Mouse (Mus musculus) forebrain, embryonic 10.5 days (tissue): ENCODE results near the gene Kbtbd7. TPM values are rescaled to one million over a fixed set of nuclear protein-coding genes. Genes with fewer than 3 reads are reported as not detected.
A peak's percentile ranks its signal among the peaks of the same experiment; 100 is the strongest.
"Not testable (repeated sequence)": the region's sequence is repeated elsewhere in the genome, so short reads cannot be mapped to it uniquely, and the experiment has no call there.

Experiments
- DNase-seq: peaks from one replicate; pipeline ENCODE4 v3.0.0-alpha.2; 2017; ENCODE audit warnings: low spot score; ENCODE audit errors: extremely low spot score
- H3K27ac ChIP-seq: fragments of 300-500 bp; sonication (generic); 2 replicates; pipeline ENCODE4 v1.5.1; 2016; ENCODE audit warnings: mild to moderate bottlenecking
- H3K27me3 ChIP-seq: fragments of 300-500 bp; sonication (generic); 2 replicates; pipeline ENCODE4 v1.6.1; 2016; ENCODE audit warnings: mild to moderate bottlenecking; ENCODE audit not compliant: poor library complexity, severe bottlenecking
- H3K36me3 ChIP-seq: fragments of 300-500 bp; sonication (generic); replicated peaks from 2 replicates; pipeline ENCODE4 v1.6.1; 2016; ENCODE audit warnings: mild to moderate bottlenecking, moderate library complexity
- H3K4me1 ChIP-seq: fragments of 300-500 bp; sonication (generic); 2 replicates; pipeline ENCODE4 v1.6.1; 2016
- H3K4me3 ChIP-seq: fragments of 300-500 bp; sonication (generic); 2 replicates; pipeline ENCODE4 v1.5.1; 2016; ENCODE audit warnings: mild to moderate bottlenecking, moderate library complexity
- H3K9me3 ChIP-seq: fragments of 300-500 bp; sonication (generic); 2 replicates; pipeline ENCODE4 v1.6.1; 2016; ENCODE audit warnings: mild to moderate bottlenecking, moderate library complexity
- WGBS: fragments of 180-500 bp; shearing (Covaris S2); methylation state at CpG from one replicate; pipeline ENCODE4 v1.1.7; 2016; 5-methylcytosine and 5-hydroxymethylcytosine counted together
- polyA plus RNA-seq: library from polyadenylated mRNA; unstranded; fragments of >200 nt; fragmentation: Nextera tagmentation; extraction: Ambion mirVana; gene quantifications from 2 replicates; pipeline ENCODE4 v1.2.1, GENCODE M21; 2016

Kbtbd7 gene
- polyA plus RNA-seq, 1 experiment from 2014 or later: 11.2 TPM

DNA sequence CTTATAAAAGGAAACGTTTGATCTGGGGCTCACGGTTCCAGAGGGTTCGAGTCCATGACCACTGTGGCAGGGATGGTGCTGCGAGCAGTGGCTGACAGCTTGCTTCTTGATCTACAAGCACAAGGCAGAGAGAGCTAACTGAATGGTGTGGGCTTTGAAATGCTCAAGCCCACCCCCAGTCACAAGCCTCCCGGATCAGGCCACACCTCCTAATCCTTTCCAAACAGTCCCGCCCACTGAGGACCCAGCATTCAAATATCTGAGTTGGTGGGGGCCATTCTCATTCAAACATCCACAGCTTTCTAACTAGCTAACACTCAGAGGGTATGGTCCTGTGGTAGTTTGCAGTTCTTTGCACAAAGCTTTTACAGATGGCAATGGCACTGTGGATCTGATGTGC is 13.2 kb upstream of the Kbtbd7 start:
- Histone ChIP-seq H3K9me3 (no peaks in the 10 kb centered on the region), H3K4me3 (no peak overlapping the region), H3K27ac (no peak overlapping the region), H3K4me1 (no peaks in the 10 kb centered on the region), H3K27me3 (no peaks in the 10 kb centered on the region), H3K36me3 (peaks cover 18% of the 10 kb centered on the region)
- 83% methylated on average over 6 of the region's 6 CpGs for WGBS
- no peak for DNase-seq

DNA sequence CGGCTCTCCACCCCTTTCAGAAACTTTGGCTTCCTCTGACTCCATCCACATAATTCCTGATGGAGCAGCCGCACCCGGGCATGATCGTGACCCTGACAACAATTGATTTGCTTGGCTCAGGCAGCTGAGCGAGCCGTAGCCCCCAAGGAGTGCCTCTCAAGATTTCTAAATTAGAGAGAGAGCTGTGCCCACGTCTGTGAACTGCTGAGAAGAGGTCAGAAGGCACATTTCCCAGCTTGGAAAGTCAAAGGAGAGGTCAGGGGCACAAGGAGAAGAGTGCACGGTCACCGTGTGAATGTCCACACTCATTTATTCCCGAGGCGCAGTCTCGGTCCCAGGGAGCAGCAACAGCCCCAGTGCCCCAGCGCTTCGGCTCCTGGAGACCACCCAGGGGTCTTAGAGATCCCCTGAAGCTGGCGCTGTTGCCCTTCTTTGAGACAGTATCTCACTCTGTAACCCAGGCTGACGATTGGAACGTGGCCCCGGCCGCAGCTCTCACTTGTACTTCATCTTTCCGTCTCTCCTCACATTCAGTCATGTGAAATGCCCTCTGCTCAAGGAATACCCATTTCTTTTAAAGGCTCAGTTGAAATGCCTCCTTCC is 6.1 kb upstream of the Kbtbd7 start:
- DNase-seq: no peak
- no peaks in the 10 kb centered on the region for H3K9me3 ChIP-seq
- 62% methylated on average over 20 of the region's 20 CpGs for WGBS
- H3K36me3 ChIP-seq: 0 out of 2 replicates have a peak, but pooled peaks cover 8% of the 10 kb centered on the region
- H3K4me3 ChIP-seq: no peak overlapping the region
- peaks cover 9% of the 10 kb centered on the region; the same call in 1 of the 2 replicates for H3K4me1 ChIP-seq
- no peak overlapping the region for H3K27ac ChIP-seq
- no peaks in the 10 kb centered on the region for H3K27me3 ChIP-seq

- not testable (repeated sequence) for DNase-seq
These were observed 537 bp downstream of the Kbtbd7 start for GRCm38 (mm10) chr14:79426730-79427365.

DNA sequence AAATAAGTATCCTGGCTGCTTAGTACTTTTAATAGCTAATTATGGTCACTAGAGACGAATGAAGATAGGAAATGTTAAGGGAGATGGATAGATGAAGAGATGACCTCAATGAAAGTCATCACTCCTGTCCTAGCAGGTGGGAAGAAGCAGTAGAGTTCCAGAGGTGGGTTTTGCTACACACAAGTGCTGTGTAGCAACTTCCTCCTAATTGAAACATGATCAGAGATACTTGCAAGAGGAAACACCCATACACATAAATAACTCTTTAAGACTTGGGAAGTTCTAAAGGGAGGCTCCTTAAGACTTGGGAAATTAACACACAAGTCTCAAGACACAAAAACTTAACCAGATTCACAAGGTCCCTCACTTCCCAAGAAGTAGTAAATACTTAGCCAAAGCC is 7.8 kb downstream of the Kbtbd7 start:
- DNase-seq: no peak
- no peak overlapping the region for H3K27ac ChIP-seq
- no peaks in the 10 kb centered on the region for H3K27me3 ChIP-seq
- H3K36me3 ChIP-seq: peaks cover 5% of the 10 kb centered on the region
- 0 out of 2 replicates have a peak, but pooled peaks cover 4% of the 10 kb centered on the region for H3K9me3 ChIP-seq
- H3K4me1 ChIP-seq: no peaks in the 10 kb centered on the region
- H3K4me3 ChIP-seq: no peak overlapping the region
- WGBS: 83% methylated on average over 1 of the region's 1 CpGs

More at GRCm38 (mm10) chr14:79426730-79427365, 537 bp downstream of the Kbtbd7 start:
- H3K27ac ChIP-seq: peak overlapping the region; percentile 89
- 66% methylated on average over 7 of the region's 59 CpGs for WGBS
- peaks cover 17% of the 10 kb centered on the region for H3K9me3 ChIP-seq
- H3K4me3 ChIP-seq: peak overlapping the region; percentile 60
- not testable (repeated sequence) for H3K4me1 ChIP-seq, H3K27me3 ChIP-seq
- peaks cover 21% of the 10 kb centered on the region for H3K36me3 ChIP-seq

- Histone ChIP-seq H3K27ac (no peak overlapping the region), H3K36me3 (no peaks in the 10 kb centered on the region), H3K4me3 (no peak overlapping the region), H3K27me3 (no peaks in the 10 kb centered on the region), H3K9me3 (no peaks in the 10 kb centered on the region), H3K4me1 (peaks cover 14% of the 10 kb centered on the region)
- no peak for DNase-seq
- WGBS: 84% methylated on average over 2 of the region's 2 CpGs
These were observed 14.3 kb downstream of the Kbtbd7 start for GRCm38 (mm10) chr14:79440655-79441054.

- Histone ChIP-seq H3K27ac (no peak overlapping the region), H3K4me1 (peaks cover 18% of the 10 kb centered on the region), H3K9me3 (no peaks in the 10 kb centered on the region), H3K36me3 (no peaks in the 10 kb centered on the region), H3K4me3 (no peak overlapping the region), H3K27me3 (no peaks in the 10 kb centered on the region)
- DNase-seq: no peak
- whole genome bisulfite sequencing: 86% methylated on average over 5 of the region's 5 CpGs
These were observed 15.1 kb downstream of the Kbtbd7 start for GRCm38 (mm10) chr14:79441441-79441840.

GRCm38 (mm10) chr14:79444601-79445000 is 18.3 kb downstream of the Kbtbd7 start:
- H3K9me3 ChIP-seq: no peaks in the 10 kb centered on the region
- H3K4me1 ChIP-seq: peaks cover 18% of the 10 kb centered on the region
- H3K27me3 ChIP-seq: no peaks in the 10 kb centered on the region
- DNase-seq: no peak
- peak overlapping the region; percentile 80; the same call in 1 of the 2 replicates for H3K27ac ChIP-seq
- H3K36me3 ChIP-seq: no peaks in the 10 kb centered on the region
- 91% methylated on average over 9 of the region's 9 CpGs for WGBS
- H3K4me3 ChIP-seq: peak overlapping the region; percentile 38; the same call in 1 of the 2 replicates

- no peaks in the 10 kb centered on the region for H3K36me3 ChIP-seq
- DNase-seq: peak; percentile 33
- H3K4me3 ChIP-seq: peak overlapping the region; percentile 38
- WGBS: 41% methylated on average over 16 of the region's 16 CpGs
- no peaks in the 10 kb centered on the region for H3K27me3 ChIP-seq
- H3K27ac ChIP-seq: peak overlapping the region; percentile 80
- peaks cover 18% of the 10 kb centered on the region for H3K4me1 ChIP-seq
- H3K9me3 ChIP-seq: no peaks in the 10 kb centered on the region
These were observed 18.8 kb downstream of the Kbtbd7 start for GRCm38 (mm10) chr14:79445055-79445620.

DNA sequence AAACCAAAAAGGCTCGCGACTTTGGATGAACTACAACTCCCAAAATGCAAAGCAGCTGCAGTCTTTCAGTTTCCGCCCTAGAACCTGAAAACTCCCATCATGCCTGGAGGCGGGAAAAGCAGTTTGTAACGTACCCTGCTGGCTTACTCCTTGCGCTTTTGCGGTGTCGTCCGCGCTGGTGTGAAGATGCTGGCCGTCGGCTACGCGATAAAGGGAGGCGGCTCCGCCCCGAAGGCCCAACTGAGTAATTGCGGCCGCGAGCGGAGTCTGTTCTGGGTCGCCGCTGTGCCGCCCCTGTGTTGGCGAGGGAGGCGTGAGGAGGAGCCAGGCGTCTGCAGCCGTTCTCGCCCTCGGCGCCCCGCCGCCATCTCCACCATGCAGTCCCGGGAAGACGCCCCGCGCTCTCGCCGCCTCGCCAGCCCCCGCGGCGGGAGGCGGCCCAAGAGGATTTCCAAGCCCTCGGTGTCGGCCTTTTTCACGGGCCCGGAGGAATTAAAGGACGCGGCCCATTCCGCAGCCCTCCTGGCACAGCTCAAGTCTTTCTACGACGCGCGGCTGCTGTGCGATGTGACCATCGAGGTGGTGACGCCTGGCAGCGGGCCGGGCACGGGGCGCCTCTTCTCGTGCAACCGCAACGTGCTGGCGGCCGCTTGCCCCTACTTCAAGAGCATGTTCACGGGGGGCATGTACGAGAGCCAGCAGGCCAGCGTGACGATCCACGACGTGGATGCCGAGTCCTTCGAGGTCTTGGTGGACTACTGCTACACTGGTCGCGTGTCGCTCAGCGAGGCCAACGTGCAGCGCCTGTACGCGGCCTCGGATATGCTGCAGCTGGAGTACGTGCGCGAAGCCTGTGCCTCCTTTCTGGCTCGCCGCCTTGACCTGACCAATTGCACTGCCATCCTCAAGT is 25.6 kb downstream of the Kbtbd7 start, which contains the start of gene Kbtbd6:
Gene Kbtbd6 (plus strand): TSS at position 155 of the 910 bp plus-strand sequence.
- peaks cover 12% of the 10 kb centered on the region for H3K9me3 ChIP-seq
- H3K4me1 ChIP-seq, H3K27me3 ChIP-seq, H3K36me3 ChIP-seq: not testable (repeated sequence)
- WGBS: 17% methylated on average over 43 of the region's 89 CpGs
- peak within 1 kb of the TSS; percentile 90 for H3K27ac ChIP-seq
- H3K4me3 ChIP-seq: peak within 1 kb of the TSS; percentile 58
- peak; percentile 88 for DNase-seq

- 94% methylated on average over 8 of the region's 10 CpGs for WGBS
- not testable (repeated sequence) for H3K4me3 ChIP-seq, H3K27me3 ChIP-seq, H3K36me3 ChIP-seq, DNase-seq, H3K4me1 ChIP-seq, H3K27ac ChIP-seq
- peaks cover 12% of the 10 kb centered on the region for H3K9me3 ChIP-seq
These were observed 26.3 kb downstream of the Kbtbd7 start for GRCm38 (mm10) chr14:79452591-79452934.

DNA sequence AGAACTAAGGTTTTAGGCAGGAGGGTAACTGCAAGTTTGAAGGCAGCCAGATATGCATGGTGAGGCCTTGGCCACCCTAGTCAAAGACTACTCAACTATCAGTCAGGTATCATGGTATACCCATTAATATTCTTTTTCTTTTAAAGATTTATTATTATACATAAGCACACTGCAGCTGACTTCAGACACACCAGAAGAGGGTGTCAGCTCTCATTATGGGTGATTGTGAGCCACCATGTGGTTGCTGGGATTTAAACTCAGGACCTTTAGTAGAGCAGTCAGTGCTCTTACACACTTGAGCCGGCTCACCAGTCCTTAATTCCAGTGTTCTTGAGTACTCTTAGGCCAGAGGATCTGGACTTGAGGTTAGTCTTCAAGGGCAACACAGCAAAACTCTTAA is 34.1 kb downstream of the Kbtbd7 start:
- Histone ChIP-seq H3K4me3 (no peak overlapping the region), H3K27me3 (no peaks in the 10 kb centered on the region), H3K4me1 (no peaks in the 10 kb centered on the region), H3K36me3 (peaks cover 54% of the 10 kb centered on the region), H3K27ac (no peak overlapping the region), H3K9me3 (no peaks in the 10 kb centered on the region)
- DNase-seq: no peak
- 85% methylated on average over 1 of the region's 1 CpGs for WGBS

GRCm38 (mm10) chr14:79460988-79461387 is 34.7 kb downstream of the Kbtbd7 start:
- no peaks in the 10 kb centered on the region for H3K4me1 ChIP-seq
- WGBS: 91% methylated on average over 4 of the region's 4 CpGs
- H3K36me3 ChIP-seq: peaks cover 60% of the 10 kb centered on the region
- H3K27me3 ChIP-seq: no peaks in the 10 kb centered on the region
- DNase-seq: no peak
- H3K4me3 ChIP-seq: no peak overlapping the region
- H3K9me3 ChIP-seq: no peaks in the 10 kb centered on the region
- no peak overlapping the region for H3K27ac ChIP-seq
